Mouse (Mus musculus): ENCODE results near the gene Rnf11. TPM values are rescaled to one million over a fixed set of nuclear protein-coding genes. Genes with fewer than 3 reads are reported as not detected.
A peak's percentile ranks its signal among the peaks of the same experiment; 100 is the strongest.

Gene Rnf11
- total RNA-seq, 2 experiments from 2014 or later, result 123 to 131 TPM

DNA sequence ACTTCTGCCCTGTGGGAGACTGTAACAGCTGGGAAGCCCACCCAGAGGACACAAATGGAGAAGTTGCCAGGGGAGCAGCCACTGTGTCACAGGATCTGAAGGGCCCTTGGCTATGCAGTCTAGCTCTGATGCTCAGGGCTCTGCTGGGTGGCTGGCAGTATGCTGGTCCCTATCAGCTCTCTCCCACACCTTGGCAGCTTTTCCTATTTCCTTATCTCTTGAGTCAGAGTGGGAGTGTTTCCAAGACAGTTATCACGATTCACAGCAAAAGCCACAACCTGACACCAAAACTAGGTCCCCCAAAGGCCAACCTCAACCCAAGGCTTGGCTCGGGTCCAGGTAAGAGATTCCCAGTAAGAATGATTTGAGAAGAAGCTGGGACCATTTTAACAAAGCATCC lies 39.1 kb downstream of the Rnf11 start:
- DNase-seq (ENCODE audit: low spot score), result no peak

DNA sequence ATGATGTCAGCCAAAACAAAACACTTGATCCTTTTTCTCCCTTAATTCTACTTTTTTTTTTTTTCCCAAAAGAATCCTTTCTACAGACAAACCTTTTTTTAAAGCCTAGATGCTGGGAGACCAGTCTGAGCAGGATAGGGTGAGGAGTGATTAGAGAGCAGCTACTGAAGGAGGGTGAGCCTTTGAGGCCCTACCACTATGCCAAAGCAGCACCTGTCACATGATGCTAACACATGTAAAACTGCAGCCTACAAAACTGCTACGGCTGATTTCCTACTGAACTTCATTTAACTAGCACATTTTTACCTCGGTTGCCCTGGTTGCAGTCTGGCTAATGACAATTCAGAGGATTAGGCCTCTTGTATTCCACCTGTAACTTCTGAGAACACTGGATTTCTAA lies 39.6 kb downstream of the Rnf11 start:
- DNase-seq (ENCODE audit: low spot score), result no peak

GRCm38 (mm10) chr4:109444471-109444870 lies 40.1 kb downstream of the Rnf11 start:
- no peak for DNase-seq (ENCODE audit: low spot score)

GRCm38 (mm10) chr4:109442649-109443048 lies 41.9 kb downstream of the Rnf11 start:
- DNase-seq (ENCODE audit: low spot score), result no peak

- DNase-seq (ENCODE audit: low spot score), result no peak
Observed at GRCm38 (mm10) chr4:109442126-109442525, 42.4 kb downstream of the Rnf11 start.

- DNase-seq (ENCODE audit: low spot score), result no peak
Observed at GRCm38 (mm10) chr4:109441000-109441399, 43.5 kb downstream of the Rnf11 start.

GRCm38 (mm10) chr4:109440381-109440780 lies 44.1 kb downstream of the Rnf11 start:
- no peak for DNase-seq (ENCODE audit: low spot score)

DNA sequence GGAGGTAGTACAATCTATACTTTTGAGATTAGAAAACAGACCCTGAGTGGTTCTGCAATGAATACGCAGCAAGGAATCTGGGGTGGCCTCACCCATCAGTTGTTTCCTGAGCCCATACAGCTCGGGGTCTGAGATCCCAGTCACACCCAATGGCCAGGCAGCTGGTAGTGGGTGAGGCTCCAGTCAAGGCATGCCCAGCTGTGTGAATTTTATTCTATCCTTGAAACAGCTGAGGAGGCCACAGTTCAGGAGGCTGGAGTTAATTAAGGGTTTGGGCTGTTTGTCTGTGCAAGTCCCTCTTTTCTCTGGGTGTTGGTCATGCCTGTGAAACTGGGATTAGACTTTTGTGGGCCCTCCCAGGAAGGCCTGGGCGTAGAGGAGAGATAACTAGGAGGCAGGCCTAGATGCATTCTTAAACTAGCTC lies 44.7 kb downstream of the Rnf11 start:
- no peak for DNase-seq (ENCODE audit: low spot score)

- no peak for DNase-seq (ENCODE audit: low spot score)
Observed at GRCm38 (mm10) chr4:109439101-109439500, 45.4 kb downstream of the Rnf11 start.

DNA sequence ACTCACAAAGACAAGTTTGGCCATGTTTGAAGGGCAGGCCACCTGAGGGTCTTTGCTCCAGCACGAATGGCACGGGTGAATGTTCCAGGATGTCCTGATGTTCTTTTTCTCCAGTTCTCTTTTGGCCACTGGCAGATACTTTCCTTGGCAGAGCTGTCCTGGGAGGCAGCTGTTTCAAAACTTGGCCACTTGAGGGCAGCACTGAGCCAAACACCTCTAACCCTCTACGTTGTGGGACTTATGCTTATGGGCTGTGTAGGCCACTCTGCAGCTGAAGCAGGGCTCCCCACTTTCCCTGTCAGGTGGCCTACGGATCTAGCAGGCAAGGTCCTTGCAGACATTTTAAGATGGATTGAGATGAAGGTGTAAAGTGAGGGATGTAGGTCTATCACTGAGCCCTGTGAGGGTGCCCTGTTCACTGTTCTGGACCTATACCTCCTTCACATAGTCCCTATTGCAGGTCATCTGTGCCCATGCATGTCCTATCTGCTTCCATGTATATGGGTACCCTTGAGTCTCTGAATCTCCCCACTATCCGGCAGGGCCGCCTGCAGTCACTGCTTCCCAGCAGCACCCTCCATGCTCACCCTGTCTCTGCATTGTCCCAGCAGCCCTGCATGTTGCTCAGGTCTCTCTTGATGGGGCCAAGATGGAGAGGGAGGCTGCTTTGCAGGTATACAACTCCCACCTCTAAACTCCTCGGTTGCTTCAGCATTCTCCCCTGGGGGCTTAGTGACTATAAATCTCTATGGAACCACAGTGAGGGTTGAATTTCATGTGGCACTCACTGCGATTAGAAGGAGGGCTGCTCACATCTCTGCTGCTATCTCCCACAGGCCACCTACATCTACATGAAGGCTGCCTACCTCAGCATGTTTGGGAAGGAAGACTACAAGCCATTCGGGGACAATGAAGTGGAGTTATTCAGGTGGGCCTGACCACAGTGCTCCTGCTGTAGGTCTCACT lies 46.3 kb downstream of the Rnf11 start:
- DNase-seq (ENCODE audit: low spot score), result peak; percentile 70

- DNase-seq (ENCODE audit: low spot score), result no peak
Observed at GRCm38 (mm10) chr4:109434256-109434655, 50.3 kb downstream of the Rnf11 start.

GRCm38 (mm10) chr4:109433641-109434040 lies 50.9 kb downstream of the Rnf11 start:
- DNase-seq (ENCODE audit: low spot score), result peak; percentile 35

- no peak for DNase-seq (ENCODE audit: low spot score)
Observed at GRCm38 (mm10) chr4:109432668-109433375, 51.7 kb downstream of the Rnf11 start.

DNA sequence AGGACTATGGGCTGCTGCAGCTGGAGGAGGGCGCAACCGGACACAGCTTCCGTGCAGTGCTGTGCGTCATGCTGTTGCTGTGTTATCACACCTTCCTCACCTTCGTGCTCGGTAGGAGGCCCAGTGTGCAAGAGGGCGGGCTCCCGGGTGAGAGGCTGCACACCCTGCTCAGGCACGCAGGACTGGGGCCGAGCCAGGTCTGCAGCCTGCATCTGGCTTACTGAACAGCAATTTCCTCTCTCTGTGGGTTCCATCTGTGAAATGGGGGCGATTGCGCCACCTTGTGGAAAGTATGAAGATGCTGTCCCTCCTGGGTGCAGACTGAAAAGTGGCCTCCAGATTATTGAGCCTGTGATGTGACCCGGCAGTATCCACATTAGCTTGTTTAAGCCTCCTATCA lies 53.7 kb downstream of the Rnf11 start:
- peak; percentile 34 for DNase-seq (ENCODE audit: low spot score)

DNA sequence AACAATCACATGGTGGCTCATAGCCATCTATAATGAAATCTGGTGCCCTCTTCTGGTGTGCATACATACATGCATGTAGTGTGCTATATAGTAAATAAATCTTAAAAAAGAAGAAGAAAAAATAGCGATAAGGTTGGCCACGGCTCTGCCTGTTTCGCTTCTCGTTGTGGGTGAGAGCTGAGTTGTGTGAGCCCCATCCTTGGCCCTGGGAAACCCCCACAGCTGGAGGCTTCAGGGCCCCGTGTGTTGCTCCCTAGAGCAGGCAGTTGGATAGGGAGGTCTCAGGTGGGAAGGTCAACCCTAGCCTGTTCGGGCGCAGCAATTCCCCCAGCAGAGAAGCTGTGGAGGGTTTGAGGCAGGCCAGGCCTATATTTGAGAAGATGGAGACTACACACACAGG lies 54.3 kb downstream of the Rnf11 start:
- DNase-seq (ENCODE audit: low spot score), result no peak

DNA sequence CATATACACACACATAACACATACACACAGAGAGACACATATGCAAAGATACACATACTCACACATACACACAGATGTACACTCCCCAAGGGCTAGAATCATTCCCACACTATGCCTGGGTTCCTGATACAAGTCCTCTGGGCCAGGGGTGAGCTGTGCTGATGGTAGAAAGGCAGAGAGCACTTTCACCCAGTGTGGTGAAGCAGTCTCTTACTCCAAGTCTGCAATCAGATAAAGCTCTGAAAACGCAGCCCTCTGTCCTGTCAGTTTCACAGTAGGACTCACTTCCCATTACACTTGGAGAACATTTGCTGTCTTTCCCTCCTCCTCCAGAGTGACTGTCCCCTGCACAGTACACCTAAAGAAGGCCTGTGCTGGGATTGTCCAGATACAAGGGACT lies 57.5 kb downstream of the Rnf11 start:
- DNase-seq (ENCODE audit: low spot score), result no peak

GRCm38 (mm10) chr4:109423438-109423837 lies 61.1 kb downstream of the Rnf11 start:
- no peak for DNase-seq (ENCODE audit: low spot score)

DNA sequence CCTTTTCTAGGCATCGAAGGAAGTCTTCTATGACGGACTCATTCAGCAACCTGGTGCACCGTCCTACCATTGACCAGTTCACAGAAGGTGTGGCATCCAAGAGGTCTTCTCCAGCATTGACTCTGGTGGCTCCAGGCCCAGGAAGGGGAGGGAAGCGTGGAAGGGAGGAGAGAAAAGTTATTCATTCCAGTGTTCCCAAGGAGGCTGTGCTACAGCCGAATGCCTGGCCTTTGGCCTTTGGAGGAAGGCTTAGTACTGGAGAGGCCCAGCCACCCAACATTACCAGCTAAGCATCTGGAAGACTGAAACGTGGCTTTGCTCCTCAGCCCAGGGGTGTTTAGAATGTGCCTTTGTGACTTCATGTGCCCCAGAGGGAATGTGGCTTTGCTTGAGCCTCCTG lies 62.1 kb downstream of the Rnf11 start:
- DNase-seq (ENCODE audit: low spot score), result no peak

DNA sequence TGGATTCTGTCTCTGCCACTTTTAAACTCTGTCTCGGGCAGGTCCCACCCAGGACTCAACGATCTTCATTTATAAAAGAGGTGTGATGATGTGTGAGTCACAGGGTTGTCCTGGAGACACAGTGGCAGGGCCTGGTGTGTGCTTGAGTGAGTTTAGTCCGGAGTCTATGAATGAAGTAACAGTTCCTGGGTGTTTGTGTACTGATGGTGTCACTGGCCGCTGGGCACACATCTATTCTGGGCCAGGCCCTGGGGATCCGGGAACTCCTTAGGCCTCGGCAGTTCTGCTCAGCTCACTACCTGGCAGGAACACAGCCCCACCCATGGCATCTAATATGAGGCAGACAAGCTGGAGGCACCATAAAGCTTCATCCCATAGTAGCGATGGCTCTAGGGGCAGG lies 62.9 kb downstream of the Rnf11 start:
- DNase-seq (ENCODE audit: low spot score), result no peak

GRCm38 (mm10) chr4:109420138-109420795 lies 64.3 kb downstream of the Rnf11 start:
- no peak for DNase-seq (ENCODE audit: low spot score)

GRCm38 (mm10) chr4:109419563-109419962 lies 65.0 kb downstream of the Rnf11 start:
- no peak for DNase-seq (ENCODE audit: low spot score)

- no peak for DNase-seq (ENCODE audit: low spot score)
Observed at GRCm38 (mm10) chr4:109419017-109419416, 65.5 kb downstream of the Rnf11 start.

All from gastrocnemius, adult 18-20 months (tissue).